Mouse (Mus musculus) kidney, embryonic 14.5 days (tissue): Measurements from ENCODE around the gene Yeats2. TPM values are rescaled to one million over a fixed set of nuclear protein-coding genes. Genes with fewer than 3 reads are reported as not detected.

Source experiments
- ATAC-seq: fragments of 200-750 bp; cut with Nextera tagmentation; 2 replicates; pipeline ENCODE4 v1.8.0; 2017; ENCODE audit warnings: moderate number of reproducible peaks, mild to moderate bottlenecking, moderate TSS enrichment, moderate library complexity; ENCODE audit not compliant: low FRiP score, low TSS enrichment
- H3K27ac ChIP-seq: fragments of 300-500 bp; sonication (generic); 2 replicates; pipeline ENCODE4 v1.5.1; 2014; ENCODE audit warnings: low read depth, mild to moderate bottlenecking, low read length, moderate library complexity, mixed read lengths
- H3K27me3 ChIP-seq: fragments of 300-500 bp; sonication (generic); 2 replicates; pipeline ENCODE4 v1.6.1; 2014; ENCODE audit warnings: mild to moderate bottlenecking, low read length; ENCODE audit not compliant: control insufficient read depth, insufficient read depth
- H3K36me3 ChIP-seq: fragments of 300-500 bp; sonication (generic); 2 replicates; pipeline ENCODE4 v1.6.1; 2014; ENCODE audit warnings: low read length, mixed read lengths; ENCODE audit not compliant: control insufficient read depth, insufficient read depth
- H3K4me1 ChIP-seq: fragments of 300-500 bp; sonication (generic); 2 replicates; pipeline ENCODE4 v1.6.1; 2014; ENCODE audit warnings: low read length, mixed read lengths; ENCODE audit not compliant: control insufficient read depth, insufficient read depth
- H3K4me2 ChIP-seq: fragments of 300-500 bp; sonication (generic); replicated peaks from 2 replicates; pipeline ENCODE4 v1.6.1; 2014; ENCODE audit warnings: low read depth, mild to moderate bottlenecking, low read length
- H3K4me3 ChIP-seq: fragments of 300-500 bp; sonication (generic); 2 replicates; pipeline ENCODE4 v1.5.1; 2014; ENCODE audit warnings: mild to moderate bottlenecking, low read length
- H3K9ac ChIP-seq: fragments of 300-500 bp; sonication (generic); 2 replicates; pipeline ENCODE4 v1.6.1; 2014; ENCODE audit warnings: low read depth, mild to moderate bottlenecking, low read length, moderate library complexity
- H3K9me3 ChIP-seq: fragments of 300-500 bp; sonication (generic); 2 replicates; pipeline ENCODE4 v1.6.1; 2016; ENCODE audit warnings: low read length; ENCODE audit not compliant: control insufficient read depth
- WGBS: fragments of 180-500 bp; shearing (Covaris S2); extraction: QIAGEN DNeasy Blood & Tissue Kit; methylation state at CpG from one replicate; pipeline ENCODE4 v1.1.7; 2014; 5-methylcytosine and 5-hydroxymethylcytosine counted together
- polyA plus RNA-seq: library from polyadenylated mRNA; unstranded; fragments of >200 nt; fragmentation: Nextera tagmentation; extraction: Ambion mirVana; gene quantifications from 2 replicates; pipeline ENCODE4 v1.2.1, GENCODE M21; 2014

Yeats2 gene
- polyA plus RNA-seq, 1 experiment from 2014 or later: 47.5 TPM

DNA sequence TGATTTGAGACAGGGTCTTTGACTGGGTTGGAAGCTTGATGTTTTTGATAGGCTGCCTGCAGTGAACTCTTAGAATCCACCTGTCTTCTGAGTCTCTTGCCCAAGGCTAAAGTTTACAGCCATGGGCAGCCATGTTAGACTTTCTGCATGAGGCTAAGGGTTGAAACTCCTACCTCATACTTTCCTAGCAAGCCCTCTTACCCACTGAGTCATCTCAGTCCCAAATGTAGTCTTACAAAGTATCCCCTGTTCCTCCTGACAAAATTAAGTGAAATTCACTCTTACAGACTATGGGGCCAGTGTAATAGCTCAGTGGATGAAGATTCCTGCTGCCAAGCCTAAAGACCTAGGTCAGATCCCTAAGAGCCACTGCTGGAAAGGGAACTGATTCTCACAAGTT, 106.2 kb downstream of the Yeats2 start:
- H3K9ac ChIP-seq: no peak overlapping the region
- H3K4me1 ChIP-seq: no peaks in the 10 kb centered on the region
- no peak for ATAC-seq
- H3K4me2 ChIP-seq: no peak overlapping the region
- H3K27me3 ChIP-seq: no peaks in the 10 kb centered on the region
- no peaks in the 10 kb centered on the region for H3K36me3 ChIP-seq
- no peak overlapping the region for H3K4me3 ChIP-seq
- no peaks in the 10 kb centered on the region for H3K9me3 ChIP-seq
- no peak overlapping the region for H3K27ac ChIP-seq

DNA sequence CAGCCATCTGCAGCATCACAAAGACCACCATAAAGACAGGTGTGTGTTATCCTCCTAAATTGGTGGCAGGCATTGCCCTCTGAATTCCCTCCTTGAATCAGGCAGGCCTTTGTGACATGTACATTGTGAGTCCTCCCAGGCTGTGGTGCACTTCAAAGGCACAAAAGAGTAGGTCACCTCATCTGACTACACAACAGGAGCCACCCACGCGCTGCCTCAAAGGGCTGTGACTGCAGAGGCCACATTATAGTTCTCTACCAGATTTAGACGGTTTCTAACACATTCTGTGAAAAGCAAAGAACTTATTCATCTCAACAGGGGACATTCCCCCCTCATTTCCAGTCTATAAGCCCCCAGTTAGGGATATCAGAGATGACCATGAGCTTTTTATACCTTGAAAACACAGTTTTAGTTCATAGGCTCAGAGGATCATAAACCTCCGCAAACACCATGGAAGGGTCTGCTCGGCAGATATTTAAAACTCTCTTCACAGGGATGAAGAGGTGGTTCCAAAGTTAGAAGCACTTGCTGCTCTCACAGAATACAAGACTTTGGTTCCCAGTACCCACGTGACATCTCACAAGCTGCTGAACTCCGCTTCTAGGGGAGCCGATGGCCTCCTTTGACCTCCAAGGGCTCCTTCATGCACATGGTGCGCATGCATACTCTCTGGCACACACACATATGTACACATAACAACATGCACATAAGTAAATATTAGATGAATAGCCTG, 107.7 kb downstream of the Yeats2 start:
- Histone ChIP-seq H3K4me3 (no peak overlapping the region), H3K4me2 (no peak overlapping the region), H3K27ac (no peak overlapping the region), H3K36me3 (no peaks in the 10 kb centered on the region), H3K9ac (no peak overlapping the region), H3K4me1 (no peaks in the 10 kb centered on the region), H3K9me3 (no peaks in the 10 kb centered on the region), H3K27me3 (no peaks in the 10 kb centered on the region)
- 80% methylated on average over 9 of the region's 9 CpGs for WGBS
- no peak for ATAC-seq

DNA sequence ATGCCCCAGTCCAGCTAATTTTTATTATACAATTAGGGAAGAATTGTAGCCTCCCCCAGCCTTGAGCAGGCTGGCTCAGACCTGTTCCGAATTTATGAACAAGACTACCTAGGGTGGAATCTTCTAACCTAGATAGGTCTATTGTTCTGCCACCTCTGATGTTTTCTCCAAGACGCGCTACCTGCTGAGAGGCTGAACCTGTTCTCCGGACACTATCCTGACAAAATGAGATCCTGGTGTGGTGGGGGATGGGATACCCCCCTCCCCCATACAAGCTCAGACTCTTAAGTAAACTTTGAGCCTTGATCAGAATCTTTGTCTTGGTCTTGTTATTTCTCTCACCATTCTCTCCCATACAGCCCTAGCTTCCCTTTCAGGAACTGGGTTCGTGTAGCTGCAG, 117.1 kb downstream of the Yeats2 start:
- 88% methylated on average over 5 of the region's 5 CpGs for WGBS
- Histone ChIP-seq H3K4me1 (no peaks in the 10 kb centered on the region), H3K4me2 (no peak overlapping the region)

DNA sequence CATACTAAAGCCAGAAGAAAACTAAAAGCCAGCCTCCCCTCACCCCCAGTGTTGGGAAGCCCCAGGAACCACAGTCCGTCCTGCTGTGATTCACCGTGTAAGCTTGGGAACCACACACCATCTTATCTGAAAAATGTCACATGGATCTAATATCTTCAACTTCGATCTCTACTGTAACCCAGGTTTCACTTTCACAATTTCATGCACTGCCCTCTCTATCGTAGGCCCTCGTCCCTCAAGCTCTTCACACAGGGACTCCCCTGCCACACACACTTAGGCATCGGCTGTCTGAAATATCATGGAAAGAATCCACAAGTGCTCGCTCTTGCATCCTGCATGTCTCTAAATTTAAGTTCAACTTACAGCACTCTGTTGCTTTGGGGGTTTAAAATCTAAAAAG, 124.2 kb downstream of the Yeats2 start:
- Histone ChIP-seq H3K9me3 (no peaks in the 10 kb centered on the region), H3K27ac (no peak overlapping the region), H3K9ac (no peak overlapping the region), H3K36me3 (no peaks in the 10 kb centered on the region), H3K4me1 (no peaks in the 10 kb centered on the region), H3K4me2 (no peak overlapping the region), H3K4me3 (no peak overlapping the region), H3K27me3 (no peaks in the 10 kb centered on the region)
- no peak for ATAC-seq
- 78% methylated on average over 7 of the region's 7 CpGs for WGBS

More for the DNA sequence above, 117.1 kb downstream of the Yeats2 start:
- H3K27me3 ChIP-seq: no peaks in the 10 kb centered on the region
- no peak for ATAC-seq
- no peak overlapping the region for H3K9ac ChIP-seq
- no peak overlapping the region for H3K27ac ChIP-seq
- H3K4me3 ChIP-seq: no peak overlapping the region
- no peaks in the 10 kb centered on the region for H3K9me3 ChIP-seq
- H3K36me3 ChIP-seq: no peaks in the 10 kb centered on the region

DNA sequence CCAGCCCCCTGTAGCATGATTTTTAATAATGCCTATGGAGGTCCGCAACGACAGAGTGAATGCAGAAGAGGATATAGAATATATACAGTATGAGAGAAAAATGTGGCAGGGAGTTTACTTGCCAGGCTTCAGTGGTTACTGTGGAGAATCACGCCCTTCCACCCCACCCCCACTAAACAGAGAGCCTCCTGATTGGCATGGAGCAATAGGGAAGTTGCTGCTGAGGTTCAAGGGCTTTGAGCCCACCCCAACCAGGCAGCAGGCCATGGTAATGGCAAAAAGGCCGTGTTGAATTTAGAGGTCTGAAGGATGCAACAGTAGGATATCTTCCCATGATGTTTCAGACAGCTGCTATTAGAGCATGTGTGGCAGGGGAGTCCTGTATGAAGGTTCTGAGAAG, 130.5 kb downstream of the Yeats2 start:
- WGBS: 87% methylated on average over 4 of the region's 4 CpGs
- no peaks in the 10 kb centered on the region for H3K9me3 ChIP-seq
- H3K4me3 ChIP-seq: no peak overlapping the region
- H3K27ac ChIP-seq: no peak overlapping the region
- H3K9ac ChIP-seq: no peak overlapping the region
- no peak overlapping the region for H3K4me2 ChIP-seq
- no peaks in the 10 kb centered on the region for H3K27me3 ChIP-seq
- no peaks in the 10 kb centered on the region for H3K4me1 ChIP-seq
- no peaks in the 10 kb centered on the region for H3K36me3 ChIP-seq
- no peak for ATAC-seq

DNA sequence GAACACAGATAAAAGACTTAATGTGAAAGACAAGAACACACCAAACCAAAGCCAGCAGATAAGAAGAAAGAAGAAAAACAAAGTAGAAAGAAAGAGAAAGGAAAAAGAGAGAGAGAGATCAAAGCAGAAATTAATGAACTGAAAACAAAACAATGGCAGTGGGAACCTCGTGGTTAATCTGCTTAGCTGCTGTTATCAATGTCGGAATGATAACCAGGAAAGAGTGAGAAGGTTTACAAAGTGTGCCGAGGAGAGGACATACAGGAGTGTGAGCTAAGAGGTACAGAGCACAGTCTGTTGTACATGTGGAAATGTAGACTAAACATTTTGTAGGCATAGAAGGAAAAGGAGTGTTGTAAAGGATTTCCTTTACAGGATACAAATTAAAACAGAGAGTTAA, 132.1 kb downstream of the Yeats2 start:
- Histone ChIP-seq H3K4me2 (no peak overlapping the region), H3K4me3 (no peak overlapping the region), H3K9me3 (no peaks in the 10 kb centered on the region; the same call in 1 of the 2 replicates), H3K36me3 (peaks cover 2% of the 10 kb centered on the region; the same call in 1 of the 2 replicates), H3K27me3 (no peaks in the 10 kb centered on the region), H3K27ac (no peak overlapping the region), H3K4me1 (no peaks in the 10 kb centered on the region), H3K9ac (no peak overlapping the region)
- ATAC-seq: no peak
- 24% methylated on average over 3 of the region's 3 CpGs for WGBS

DNA sequence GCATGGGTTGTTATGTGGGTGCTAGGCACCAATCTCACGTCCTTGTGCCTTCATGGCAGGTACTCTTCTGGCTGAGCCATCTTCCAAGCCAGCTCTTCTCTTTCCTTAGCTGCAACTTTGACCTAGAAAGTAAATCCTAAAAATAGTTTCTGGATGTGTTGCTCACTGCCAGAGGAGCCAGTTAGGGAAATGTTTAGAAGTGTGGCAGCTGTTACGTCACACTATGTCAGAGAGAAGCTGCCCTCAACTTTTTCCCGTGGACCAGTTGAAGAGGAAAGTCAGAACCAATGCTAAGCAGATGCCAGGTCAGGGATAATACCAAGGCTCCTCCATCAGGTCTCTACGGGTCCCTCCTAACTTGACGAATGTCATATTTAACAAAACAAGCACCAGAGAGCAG, 138.5 kb downstream of the Yeats2 start:
- H3K9ac ChIP-seq: no peak overlapping the region
- H3K36me3 ChIP-seq: peaks cover 53% of the 10 kb centered on the region
- H3K9me3 ChIP-seq: no peaks in the 10 kb centered on the region; the same call in 1 of the 2 replicates
- H3K27ac ChIP-seq: no peak overlapping the region
- ATAC-seq: no peak
- H3K27me3 ChIP-seq: no peaks in the 10 kb centered on the region
- no peaks in the 10 kb centered on the region for H3K4me1 ChIP-seq
- H3K4me3 ChIP-seq: no peak overlapping the region
- WGBS: 91% methylated on average over 5 of the region's 5 CpGs
- no peak overlapping the region for H3K4me2 ChIP-seq

DNA sequence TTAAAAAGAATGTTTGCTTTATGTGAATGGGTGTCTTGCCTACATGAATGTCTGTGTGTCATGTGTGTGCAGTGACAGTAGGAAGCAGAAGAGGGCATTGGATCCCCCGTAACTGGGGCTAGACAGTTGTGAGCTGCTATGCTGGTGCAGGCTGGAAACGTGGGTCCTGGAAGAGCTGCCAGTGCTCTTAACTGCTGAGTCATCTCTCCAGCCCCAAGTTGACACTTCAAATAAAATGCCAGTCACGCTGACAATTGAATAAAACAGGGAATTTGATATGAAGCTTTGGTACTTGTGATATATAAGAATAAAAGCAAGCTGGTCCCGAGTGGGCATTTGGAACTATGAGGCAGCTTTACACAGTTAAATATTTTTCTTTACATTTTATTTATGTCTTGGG, 139.4 kb downstream of the Yeats2 start:
- Histone ChIP-seq H3K36me3 (peaks cover 61% of the 10 kb centered on the region), H3K9me3 (no peaks in the 10 kb centered on the region; the same call in 1 of the 2 replicates), H3K27ac (no peak overlapping the region), H3K4me3 (no peak overlapping the region), H3K9ac (no peak overlapping the region), H3K4me2 (no peak overlapping the region), H3K4me1 (no peaks in the 10 kb centered on the region), H3K27me3 (no peaks in the 10 kb centered on the region)
- WGBS: 86% methylated on average over 4 of the region's 4 CpGs
- ATAC-seq: no peak
